Mouse (Mus musculus): Measurements from ENCODE around the gene Cryl1. TPM values are rescaled to one million over a fixed set of nuclear protein-coding genes. Genes with fewer than 3 reads are reported as not detected.

Cryl1 gene
- polyA plus RNA-seq, 1 experiment from 2014 or later = 7.6 TPM

GRCm38 (mm10) chr14:57316662-57317600 is 81.4 kb downstream of the Cryl1 start:
- Histone ChIP-seq H3K9me3 (replicated peaks; ENCODE audit: control insufficient read depth, low read length) (no peaks in the 10 kb centered on the region), H3K9ac (ENCODE audit: low read depth, low read length) (no peak overlapping the region), H3K4me2 (ENCODE audit: low read depth, low read length) (no peak overlapping the region), H3K27me3 (ENCODE audit: control insufficient read depth, insufficient read depth, low read depth, low read length) (no peaks in the 10 kb centered on the region), H3K27ac (ENCODE audit: low read length) (no peak overlapping the region), H3K4me1 (ENCODE audit: control insufficient read depth, low read depth, low read length) (no peaks in the 10 kb centered on the region), H3K36me3 (ENCODE audit: control insufficient read depth, insufficient read depth) (no peaks in the 10 kb centered on the region), H3K4me3 (ENCODE audit: low read depth, low read length) (no peak overlapping the region)
- ATAC-seq (ENCODE audit: low read depth) = no peak
- WGBS (ENCODE audit: insufficient replicate concordance) = 57% methylated on average over 16 of the region's 16 CpGs

- ATAC-seq (ENCODE audit: low read depth) = no peak
- 53% methylated on average over 3 of the region's 3 CpGs for WGBS (ENCODE audit: insufficient replicate concordance)
Measured at GRCm38 (mm10) chr14:57315976-57316375, 82.4 kb downstream of the Cryl1 start.

GRCm38 (mm10) chr14:57315551-57315950 is 82.8 kb downstream of the Cryl1 start:
- WGBS (ENCODE audit: insufficient replicate concordance) = 66% methylated on average over 7 of the region's 7 CpGs
- no peaks in the 10 kb centered on the region for H3K4me1 ChIP-seq (ENCODE audit: control insufficient read depth, low read depth, low read length)
- H3K4me3 ChIP-seq (ENCODE audit: low read depth, low read length) = no peak overlapping the region
- H3K4me2 ChIP-seq (ENCODE audit: low read depth, low read length) = no peak overlapping the region
- no peak for ATAC-seq (ENCODE audit: low read depth)
- no peak overlapping the region for H3K27ac ChIP-seq (ENCODE audit: low read length)
- H3K9me3 ChIP-seq (replicated peaks; ENCODE audit: control insufficient read depth, low read length) = no peaks in the 10 kb centered on the region
- no peaks in the 10 kb centered on the region for H3K36me3 ChIP-seq (ENCODE audit: control insufficient read depth, insufficient read depth)
- no peak overlapping the region for H3K9ac ChIP-seq (ENCODE audit: low read depth, low read length)
- H3K27me3 ChIP-seq (ENCODE audit: control insufficient read depth, insufficient read depth, low read depth, low read length) = no peaks in the 10 kb centered on the region

More at GRCm38 (mm10) chr14:57315976-57316375, 82.4 kb downstream of the Cryl1 start:
- Histone ChIP-seq H3K36me3 (ENCODE audit: control insufficient read depth, insufficient read depth) (no peaks in the 10 kb centered on the region), H3K4me3 (ENCODE audit: low read depth, low read length) (no peak overlapping the region), H3K9ac (ENCODE audit: low read depth, low read length) (no peak overlapping the region), H3K27ac (ENCODE audit: low read length) (no peak overlapping the region), H3K9me3 (replicated peaks; ENCODE audit: control insufficient read depth, low read length) (no peaks in the 10 kb centered on the region), H3K4me1 (ENCODE audit: control insufficient read depth, low read depth, low read length) (no peaks in the 10 kb centered on the region), H3K27me3 (ENCODE audit: control insufficient read depth, insufficient read depth, low read depth, low read length) (no peaks in the 10 kb centered on the region), H3K4me2 (ENCODE audit: low read depth, low read length) (no peak overlapping the region)

- no peaks in the 10 kb centered on the region for H3K9me3 ChIP-seq (replicated peaks; ENCODE audit: control insufficient read depth, low read length)
- H3K9ac ChIP-seq (ENCODE audit: low read depth, low read length) = no peak overlapping the region
- no peak overlapping the region for H3K27ac ChIP-seq (ENCODE audit: low read length)
- no peaks in the 10 kb centered on the region for H3K4me1 ChIP-seq (ENCODE audit: control insufficient read depth, low read depth, low read length)
- 73% methylated on average over 11 of the region's 11 CpGs for WGBS (ENCODE audit: insufficient replicate concordance)
- no peak overlapping the region for H3K4me2 ChIP-seq (ENCODE audit: low read depth, low read length)
- H3K4me3 ChIP-seq (ENCODE audit: low read depth, low read length) = no peak overlapping the region
- H3K36me3 ChIP-seq (ENCODE audit: control insufficient read depth, insufficient read depth) = no peaks in the 10 kb centered on the region
- no peaks in the 10 kb centered on the region for H3K27me3 ChIP-seq (ENCODE audit: control insufficient read depth, insufficient read depth, low read depth, low read length)
- no peak for ATAC-seq (ENCODE audit: low read depth)
Measured at GRCm38 (mm10) chr14:57301600-57302230, 96.6 kb downstream of the Cryl1 start.

GRCm38 (mm10) chr14:57300530-57300929 is 97.8 kb downstream of the Cryl1 start:
- Histone ChIP-seq H3K36me3 (ENCODE audit: control insufficient read depth, insufficient read depth) (no peaks in the 10 kb centered on the region), H3K4me2 (ENCODE audit: low read depth, low read length) (no peak overlapping the region), H3K4me1 (ENCODE audit: control insufficient read depth, low read depth, low read length) (no peaks in the 10 kb centered on the region), H3K27me3 (ENCODE audit: control insufficient read depth, insufficient read depth, low read depth, low read length) (no peaks in the 10 kb centered on the region), H3K9me3 (replicated peaks; ENCODE audit: control insufficient read depth, low read length) (no peaks in the 10 kb centered on the region), H3K4me3 (ENCODE audit: low read depth, low read length) (no peak overlapping the region), H3K27ac (ENCODE audit: low read length) (no peak overlapping the region), H3K9ac (ENCODE audit: low read depth, low read length) (no peak overlapping the region)
- WGBS (ENCODE audit: insufficient replicate concordance) = 48% methylated on average over 2 of the region's 2 CpGs
- ATAC-seq (ENCODE audit: low read depth) = no peak

GRCm38 (mm10) chr14:57297672-57298071 is 100.7 kb downstream of the Cryl1 start:
- Histone ChIP-seq H3K4me2 (ENCODE audit: low read depth, low read length) (no peak overlapping the region), H3K4me1 (ENCODE audit: control insufficient read depth, low read depth, low read length) (no peaks in the 10 kb centered on the region), H3K27ac (ENCODE audit: low read length) (no peak overlapping the region), H3K27me3 (ENCODE audit: control insufficient read depth, insufficient read depth, low read depth, low read length) (no peaks in the 10 kb centered on the region), H3K36me3 (ENCODE audit: control insufficient read depth, insufficient read depth) (no peaks in the 10 kb centered on the region), H3K4me3 (ENCODE audit: low read depth, low read length) (no peak overlapping the region), H3K9ac (ENCODE audit: low read depth, low read length) (no peak overlapping the region), H3K9me3 (replicated peaks; ENCODE audit: control insufficient read depth, low read length) (no peaks in the 10 kb centered on the region)
- 51% methylated on average over 5 of the region's 5 CpGs for WGBS (ENCODE audit: insufficient replicate concordance)
- ATAC-seq (ENCODE audit: low read depth) = no peak

GRCm38 (mm10) chr14:57291399-57291942 is 106.9 kb downstream of the Cryl1 start:
- H3K36me3 ChIP-seq (ENCODE audit: control insufficient read depth, insufficient read depth) = no peaks in the 10 kb centered on the region

GRCm38 (mm10) chr14:57289105-57289504 is 109.2 kb downstream of the Cryl1 start:
- H3K9ac ChIP-seq (ENCODE audit: low read depth, low read length) = no peak overlapping the region
- H3K4me1 ChIP-seq (ENCODE audit: control insufficient read depth, low read depth, low read length) = no peaks in the 10 kb centered on the region
- H3K4me2 ChIP-seq (ENCODE audit: low read depth, low read length) = no peak overlapping the region
- no peak for ATAC-seq (ENCODE audit: low read depth)
- H3K36me3 ChIP-seq (ENCODE audit: control insufficient read depth, insufficient read depth) = no peaks in the 10 kb centered on the region
- H3K9me3 ChIP-seq (replicated peaks; ENCODE audit: control insufficient read depth, low read length) = no peaks in the 10 kb centered on the region
- 68% methylated on average over 9 of the region's 9 CpGs for WGBS (ENCODE audit: insufficient replicate concordance)
- no peak overlapping the region for H3K27ac ChIP-seq (ENCODE audit: low read length)
- H3K4me3 ChIP-seq (ENCODE audit: low read depth, low read length) = no peak overlapping the region
- no peaks in the 10 kb centered on the region for H3K27me3 ChIP-seq (ENCODE audit: control insufficient read depth, insufficient read depth, low read depth, low read length)

More at GRCm38 (mm10) chr14:57291399-57291942, 106.9 kb downstream of the Cryl1 start:
- no peaks in the 10 kb centered on the region for H3K4me1 ChIP-seq (ENCODE audit: control insufficient read depth, low read depth, low read length)
- H3K9me3 ChIP-seq (replicated peaks; ENCODE audit: control insufficient read depth, low read length) = no peaks in the 10 kb centered on the region
- WGBS (ENCODE audit: insufficient replicate concordance) = 67% methylated on average over 7 of the region's 7 CpGs
- ATAC-seq (ENCODE audit: low read depth) = no peak
- H3K27ac ChIP-seq (ENCODE audit: low read length) = no peak overlapping the region
- no peak overlapping the region for H3K9ac ChIP-seq (ENCODE audit: low read depth, low read length)
- no peak overlapping the region for H3K4me2 ChIP-seq (ENCODE audit: low read depth, low read length)
- no peak overlapping the region for H3K4me3 ChIP-seq (ENCODE audit: low read depth, low read length)
- H3K27me3 ChIP-seq (ENCODE audit: control insufficient read depth, insufficient read depth, low read depth, low read length) = no peaks in the 10 kb centered on the region

- ATAC-seq (ENCODE audit: low read depth) = no peak
- H3K4me3 ChIP-seq (ENCODE audit: low read depth, low read length) = no peak overlapping the region
- no peaks in the 10 kb centered on the region for H3K27me3 ChIP-seq (ENCODE audit: control insufficient read depth, insufficient read depth, low read depth, low read length)
- 36% methylated on average over 5 of the region's 5 CpGs for WGBS (ENCODE audit: insufficient replicate concordance)
- no peaks in the 10 kb centered on the region for H3K4me1 ChIP-seq (ENCODE audit: control insufficient read depth, low read depth, low read length)
- H3K27ac ChIP-seq (ENCODE audit: low read length) = no peak overlapping the region
- no peaks in the 10 kb centered on the region for H3K9me3 ChIP-seq (replicated peaks; ENCODE audit: control insufficient read depth, low read length)
- no peak overlapping the region for H3K4me2 ChIP-seq (ENCODE audit: low read depth, low read length)
- H3K36me3 ChIP-seq (ENCODE audit: control insufficient read depth, insufficient read depth) = no peaks in the 10 kb centered on the region
- no peak overlapping the region for H3K9ac ChIP-seq (ENCODE audit: low read depth, low read length)
Measured at GRCm38 (mm10) chr14:57283816-57284215, 114.5 kb downstream of the Cryl1 start.
